Comparison of ENCODE assay signal across 8 mouse cellular contexts in the genomic region with DNA sequence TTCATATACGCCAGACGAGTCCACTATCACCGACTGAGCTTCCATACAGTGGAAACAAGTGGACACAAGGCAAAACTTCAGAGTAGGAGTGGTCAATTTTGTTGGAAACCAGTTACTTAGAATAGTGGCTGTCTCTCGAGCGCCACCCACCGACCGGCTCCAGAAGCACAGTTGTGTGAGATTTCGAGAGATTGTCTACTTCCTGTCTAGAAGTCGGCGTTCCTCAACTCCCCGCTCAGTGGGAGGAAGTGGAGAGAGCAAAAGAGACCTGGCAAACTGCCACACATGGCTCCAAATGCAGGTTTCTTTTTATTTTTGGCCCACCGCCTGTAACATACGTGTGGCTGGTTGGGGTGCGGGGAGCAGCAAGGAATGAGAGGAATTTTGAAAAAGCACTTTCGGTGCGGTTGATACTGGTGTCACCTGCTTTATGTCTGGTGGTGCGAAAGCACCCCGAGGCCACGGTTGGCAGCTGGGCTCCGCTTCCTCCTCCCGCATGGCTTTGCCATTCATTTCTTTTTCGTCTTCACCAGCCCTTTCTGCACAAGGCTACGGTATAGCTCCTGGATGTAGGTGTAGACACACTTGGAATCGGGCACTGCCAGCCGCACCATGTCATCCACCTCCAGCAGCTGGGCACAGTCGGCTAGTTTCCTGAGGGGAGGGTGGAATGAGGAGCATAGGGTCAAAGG. TPM values are rescaled to one million over a fixed set of nuclear protein-coding genes. Genes with fewer than 3 reads are reported as not detected.
DNase-seq lines count a peak whose midpoint lies in the region; ATAC-seq and TF ChIP-seq lines count a peak whose summit lies in the region.

No protein-coding gene starts in this region.

- H3K27ac ChIP-seq in brown adipose tissue, adult 24 weeks (replicated peaks; ENCODE audit: low read depth, low read length) = no peak overlapping the region
- peak overlapping the region; percentile 73 for H3K27ac ChIP-seq in forebrain, embryonic 10.5 days
- H3K27ac ChIP-seq in heart, embryonic 14.5 days (replicated peaks in 1 of 2; ENCODE audit: control insufficient read depth in 1 of 2, insufficient read depth in 1 of 2, low read depth in 2 of 2, low read length in 2 of 2) = peak overlapping the region; percentile 71 to 81
- peak overlapping the region; percentile 27 for H3K27ac ChIP-seq in liver, adult 2 months (replicated peaks; ENCODE audit: insufficient read depth, low read depth, low read length)

- no peaks in the 10 kb centered on the region for H3K36me3 ChIP-seq in C2C12 (ENCODE audit: control insufficient read depth, insufficient read depth)
- peaks cover 2% of the 10 kb centered on the region; the same call in 1 of the 2 replicates for H3K36me3 ChIP-seq in forebrain, embryonic 10.5 days (replicated peaks)
- H3K36me3 ChIP-seq in heart, embryonic 14.5 days (ENCODE audit: control insufficient read depth, insufficient read depth, low read length) = 0 out of 2 replicates have a peak, but pooled peaks cover 4% of the 10 kb centered on the region
- H3K36me3 ChIP-seq in liver, adult 2 months (ENCODE audit: control insufficient read depth, insufficient read depth, low read length) = peaks cover 9% of the 10 kb centered on the region; the same call in 1 of the 2 replicates

- H3K4me1 ChIP-seq in brown adipose tissue, adult 24 weeks (ENCODE audit: control insufficient read depth, insufficient read depth, insufficient read length, low read length) = peaks cover 5% of the 10 kb centered on the region; the same call in 1 of the 2 replicates
- peaks cover 10% of the 10 kb centered on the region for H3K4me1 ChIP-seq in forebrain, embryonic 10.5 days
- peaks cover 18 to 23% of the 10 kb centered on the region in 2 experiments for H3K4me1 ChIP-seq in heart, embryonic 14.5 days (ENCODE audit: control insufficient read depth in 2 of 2, insufficient read depth in 2 of 2, low read length in 2 of 2)
- peaks cover 3% of the 10 kb centered on the region for H3K4me1 ChIP-seq in liver, adult 2 months (ENCODE audit: control insufficient read depth, insufficient read depth, low read length)

- ATAC-seq in heart, embryonic 14.5 days (ENCODE audit: insufficient number of reproducible peaks, insufficient read depth, low FRiP score, low read depth) = peak; percentile 48
- peak; percentile 85 for ATAC-seq in monocyte, adult 5-6 weeks (replicated peaks; ENCODE audit: insufficient number of reproducible peaks, low FRiP score, low TSS enrichment, poor library complexity, severe bottlenecking)

- no peaks in the 10 kb centered on the region for H3K27me3 ChIP-seq in C2C12 (ENCODE audit: control insufficient read depth, insufficient read depth, insufficient read length)
- H3K27me3 ChIP-seq in forebrain, embryonic 10.5 days (ENCODE audit: poor library complexity, severe bottlenecking) = no peaks in the 10 kb centered on the region
- no peaks in the 10 kb centered on the region for H3K27me3 ChIP-seq in heart, embryonic 14.5 days (ENCODE audit: control insufficient read depth, insufficient read depth, low read length)
- H3K27me3 ChIP-seq in liver, adult 2 months (ENCODE audit: control insufficient read depth, insufficient read depth, low read length) = no peaks in the 10 kb centered on the region

- no peak for TF ChIP-seq POLR2A in liver, adult 2 months (IDR thresholded peaks at IDR 0.05; ENCODE audit: extremely low read depth, insufficient read depth, low read length)

- H3K4me3 ChIP-seq in C2C12 (ENCODE audit: insufficient read depth, poor library complexity, severe bottlenecking) = no peak overlapping the region
- peak overlapping the region; percentile 57 for H3K4me3 ChIP-seq in brown adipose tissue, adult 24 weeks (ENCODE audit: insufficient read depth, low read depth, low read length)
- H3K4me3 ChIP-seq in forebrain, embryonic 10.5 days = peak overlapping the region; percentile 39
- H3K4me3 ChIP-seq in heart, embryonic 14.5 days (ENCODE audit: control insufficient read depth in 1 of 2, insufficient read depth in 1 of 2, low read depth in 1 of 2, low read length in 2 of 2) = peak overlapping the region; percentile 30 to 42
- peak overlapping the region; percentile 37 for H3K4me3 ChIP-seq in liver, adult 2 months (ENCODE audit: insufficient read depth, low read depth, low read length)

- peak overlapping the region; percentile 6 for H3ac ChIP-seq in C2C12 (ENCODE audit: control insufficient read depth, insufficient read length, low read depth)

- H3K79me2 ChIP-seq in C2C12 (ENCODE audit: control insufficient read depth, insufficient read depth) = no peaks in the 10 kb centered on the region
- no peaks in the 10 kb centered on the region for H3K79me2 ChIP-seq in liver, adult 2 months (ENCODE audit: control insufficient read depth, insufficient read depth, low read length)

- H3K9me3 ChIP-seq in forebrain, embryonic 10.5 days = no peaks in the 10 kb centered on the region
- H3K9me3 ChIP-seq in heart, embryonic 14.5 days (ENCODE audit: control insufficient read depth, low read length) = no peaks in the 10 kb centered on the region

- H3K9ac ChIP-seq in heart, embryonic 14.5 days (ENCODE audit: low read length) = peak overlapping the region; percentile 50; the same call in 1 of the 2 replicates
- H3K9ac ChIP-seq in liver, adult 2 months (ENCODE audit: low read depth, low read length) = peak overlapping the region; percentile 55

- H3K4me2 ChIP-seq in heart, embryonic 14.5 days (ENCODE audit: low read length) = peak overlapping the region; percentile 64

- peak; percentile 84 for DNase-seq in forebrain, embryonic 10.5 days (ENCODE audit: extremely low spot score, low spot score)
- peak; percentile 90 for DNase-seq in kidney, postnatal 10 days
- peak; percentile 81 for DNase-seq in liver, adult 2 months (ENCODE audit: extremely low read depth, low read depth, low spot score)
- DNase-seq in spleen, postnatal 36 days (ENCODE audit: low spot score in 2 of 2) = peak; percentile 75 to 85

- TF ChIP-seq CTCF in C2C12 (IDR thresholded peaks at IDR 0.05; ENCODE audit: control insufficient read depth, insufficient read depth, insufficient read length) = peak; percentile 28
- peak; percentile 91 for TF ChIP-seq CTCF in liver, adult 2 months (IDR thresholded peaks at IDR 0.05; ENCODE audit: low read depth, low read length)

- 42% methylated on average over 26 of the region's 26 CpGs for WGBS in forebrain, embryonic 10.5 days
- WGBS in heart, embryonic 14.5 days = 18% methylated on average over 26 of the region's 26 CpGs
- WGBS in liver, adult 2 months = 19% methylated on average over 26 of the region's 26 CpGs

- H3K79me3 ChIP-seq in C2C12 (ENCODE audit: low read depth) = no peaks in the 10 kb centered on the region

TF ChIP-seq in C2C12, 6 proteins besides CTCF, POLR2A, EP300 and RAD21 (continues in another document):
- TF ChIP-seq MYOG (IDR thresholded peaks at IDR 0.05; ENCODE audit: control insufficient read depth, extremely low read depth, insufficient read length) (no peak), CEBPB (IDR thresholded peaks at IDR 0.05; ENCODE audit: low read depth) (no peak), FOSL1 (IDR thresholded peaks at IDR 0.05; ENCODE audit: insufficient read depth, low read length, poor library complexity, severe bottlenecking) (no peak)

RNA-seq across cellular contexts. Expression of a gene that starts 11.4 kb away (rescaled TPM):
- polyA plus RNA-seq in C2C12 (2012; fragmentation: generic; extraction: Trizol) = 0.06 TPM
- 2.7 and 3.0 TPM in 2 replicates for polyA plus RNA-seq in brown adipose tissue, adult 24 weeks (2012; ENCODE audit: insufficient read depth, insufficient read length, missing spikeins)
- 0.46 TPM in 1 of 2 replicates, not detected in the other for polyA plus RNA-seq in forebrain, embryonic 10.5 days (2016; fragmentation: Nextera tagmentation; extraction: Ambion mirVana)
- polyA plus RNA-seq in heart, embryonic 14.5 days (2014; fragmentation: Nextera tagmentation; extraction: Ambion mirVana) = 0.11 and 0.19 TPM in 2 replicates
- total RNA-seq in liver, adult 2 months (2014; rRNA removed) = 0.18 TPM in 1 of 2 replicates, not detected in the other
- polyA plus RNA-seq in liver, adult 2 months (2012; rRNA removed) = not detected in 2 replicates
- not detected in 3 replicates for total RNA-seq in monocyte, adult 5-6 weeks (2017)

RNA-seq across cellular contexts. Expression of a gene that starts 12.4 kb away (rescaled TPM):
- polyA plus RNA-seq in C2C12 (2012; fragmentation: generic; extraction: Trizol) = 16.2 TPM
- 4.5 and 15.2 TPM in 2 replicates for polyA plus RNA-seq in brown adipose tissue, adult 24 weeks (2012; ENCODE audit: insufficient read depth, insufficient read length, missing spikeins)
- polyA plus RNA-seq in forebrain, embryonic 10.5 days (2016; fragmentation: Nextera tagmentation; extraction: Ambion mirVana) = 28.8 and 33.1 TPM in 2 replicates
- 59.4 and 82.6 TPM in 2 replicates for polyA plus RNA-seq in heart, embryonic 14.5 days (2014; fragmentation: Nextera tagmentation; extraction: Ambion mirVana)
- total RNA-seq in liver, adult 2 months (2014; rRNA removed) = 42.4 and 44.3 TPM in 2 replicates
- polyA plus RNA-seq in liver, adult 2 months (2012; rRNA removed) = 99.8 and 106 TPM in 2 replicates
- total RNA-seq in monocyte, adult 5-6 weeks (2017) = 19.2 to 64.4 TPM (median 43.8 TPM) in 3 replicates

RNA-seq across cellular contexts. Expression of a gene that starts 15.8 kb away (rescaled TPM):
- 108 TPM for polyA plus RNA-seq in C2C12 (2012; fragmentation: generic; extraction: Trizol)
- polyA plus RNA-seq in brown adipose tissue, adult 24 weeks (2012; ENCODE audit: insufficient read depth, insufficient read length, missing spikeins) = 125 and 134 TPM in 2 replicates
- polyA plus RNA-seq in forebrain, embryonic 10.5 days (2016; fragmentation: Nextera tagmentation; extraction: Ambion mirVana) = 68.6 and 70.9 TPM in 2 replicates
- 90.3 and 94.1 TPM in 2 replicates for polyA plus RNA-seq in heart, embryonic 14.5 days (2014; fragmentation: Nextera tagmentation; extraction: Ambion mirVana)
- 36.1 and 36.4 TPM in 2 replicates for total RNA-seq in liver, adult 2 months (2014; rRNA removed)
- polyA plus RNA-seq in liver, adult 2 months (2012; rRNA removed) = 45.8 and 52.2 TPM in 2 replicates
- 11.3 to 21.0 TPM (median 16.2 TPM) in 3 replicates for total RNA-seq in monocyte, adult 5-6 weeks (2017)

RNA-seq across cellular contexts. Expression of a gene that starts 27.6 kb away (rescaled TPM):
- polyA plus RNA-seq in C2C12 (2012; fragmentation: generic; extraction: Trizol) = 6.6 TPM
- polyA plus RNA-seq in brown adipose tissue, adult 24 weeks (2012; ENCODE audit: insufficient read depth, insufficient read length, missing spikeins) = 2.6 and 3.5 TPM in 2 replicates
- 28.5 and 29.3 TPM in 2 replicates for polyA plus RNA-seq in forebrain, embryonic 10.5 days (2016; fragmentation: Nextera tagmentation; extraction: Ambion mirVana)
- 9.2 and 10.5 TPM in 2 replicates for polyA plus RNA-seq in heart, embryonic 14.5 days (2014; fragmentation: Nextera tagmentation; extraction: Ambion mirVana)
- 7.2 and 10.0 TPM in 2 replicates for total RNA-seq in liver, adult 2 months (2014; rRNA removed)
- 8.9 and 12.1 TPM in 2 replicates for polyA plus RNA-seq in liver, adult 2 months (2012; rRNA removed)
- total RNA-seq in monocyte, adult 5-6 weeks (2017) = 0.29 to 0.32 TPM in 2 of 3 replicates, not detected in the other

RNA-seq across cellular contexts. Expression of a gene that starts 35.8 kb away (rescaled TPM):
- 0.15 TPM for polyA plus RNA-seq in C2C12 (2012; fragmentation: generic; extraction: Trizol)
- 74.6 and 108 TPM in 2 replicates for polyA plus RNA-seq in brown adipose tissue, adult 24 weeks (2012; ENCODE audit: insufficient read depth, insufficient read length, missing spikeins)
- polyA plus RNA-seq in forebrain, embryonic 10.5 days (2016; fragmentation: Nextera tagmentation; extraction: Ambion mirVana) = 22.7 and 23.2 TPM in 2 replicates
- polyA plus RNA-seq in heart, embryonic 14.5 days (2014; fragmentation: Nextera tagmentation; extraction: Ambion mirVana) = 37.9 and 46.6 TPM in 2 replicates
- 298 and 437 TPM in 2 replicates for total RNA-seq in liver, adult 2 months (2014; rRNA removed)
- 979 and 1,033 TPM in 2 replicates for polyA plus RNA-seq in liver, adult 2 months (2012; rRNA removed)
- total RNA-seq in monocyte, adult 5-6 weeks (2017) = not detected in 3 replicates
